Mouse (Mus musculus) right cerebral cortex, postnatal 25 days (tissue): ENCODE measurements around the gene Hamp.
"Not testable (repeated sequence)": the region's sequence is repeated elsewhere in the genome, so short reads cannot be mapped to it uniquely, and the experiment has no call there.

Experiments used
- DNase-seq: peaks from one replicate; pipeline ENCODE4 v3.0.0; 2022

The Hamp gene

DNA sequence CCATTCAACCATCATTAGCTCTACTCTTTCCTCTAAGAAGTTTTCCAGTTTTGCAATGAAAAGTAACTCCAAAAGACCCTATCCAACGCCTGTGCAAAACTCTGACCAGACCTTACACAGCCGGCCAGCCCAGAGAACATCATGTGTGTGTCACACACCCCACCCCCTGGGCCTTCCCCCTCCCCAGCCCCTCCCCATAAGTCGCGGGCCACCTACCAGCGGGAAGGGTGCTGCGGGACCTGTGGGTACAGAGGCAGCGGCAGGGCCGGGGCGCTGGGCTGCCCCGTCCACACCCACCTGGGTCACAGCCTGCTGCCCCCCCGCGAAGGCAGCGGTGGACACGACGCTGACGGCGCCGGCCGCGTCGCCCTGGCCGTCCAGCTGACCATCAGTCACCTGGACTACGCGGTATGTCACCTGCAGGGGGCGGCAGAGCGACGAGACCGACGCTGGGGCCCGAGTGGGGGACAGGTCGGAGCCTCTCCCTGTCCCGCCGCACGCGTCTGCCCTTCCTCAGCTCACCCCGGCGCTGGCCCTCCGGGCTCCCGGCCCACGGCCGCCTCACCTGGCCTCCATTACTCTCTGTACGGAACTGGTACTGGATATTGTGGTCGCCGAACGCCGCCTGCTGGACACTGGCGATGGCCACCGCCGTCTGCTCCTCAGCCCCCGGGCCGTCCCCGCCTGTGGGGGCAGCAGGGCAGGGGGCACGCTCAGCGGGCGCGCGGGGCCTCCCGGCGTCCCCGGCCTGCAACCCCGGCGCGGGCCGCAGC is 11.9 kb upstream of the Hamp start:
- peak; percentile 75 for DNase-seq

DNA sequence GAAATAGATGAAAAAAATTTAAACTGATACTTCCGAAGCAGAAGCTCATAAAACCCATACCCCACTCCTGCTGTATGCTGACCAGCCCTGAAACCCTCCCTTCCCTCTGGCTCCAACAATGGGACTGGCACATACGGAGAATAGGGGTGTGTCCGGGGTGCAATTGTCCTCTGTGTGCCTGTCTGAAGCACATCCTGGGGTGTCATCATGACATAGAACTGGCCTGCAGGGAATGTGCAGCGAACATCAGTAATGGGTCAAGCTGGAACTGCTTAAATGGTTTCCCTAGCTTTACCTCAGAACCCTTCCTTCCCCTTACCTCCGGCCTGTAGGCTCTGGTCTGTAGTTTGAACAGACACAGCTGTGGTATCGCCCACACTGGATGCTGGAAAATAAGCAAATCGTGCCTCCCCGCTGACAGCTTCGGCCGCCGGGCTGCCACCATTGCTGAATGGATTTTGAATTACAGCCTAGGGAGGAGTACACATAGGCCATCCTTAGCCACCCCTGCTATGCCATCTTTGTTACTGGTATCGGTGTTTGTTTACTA is 11.2 kb upstream of the Hamp start:
- DNase-seq: no peak

DNA sequence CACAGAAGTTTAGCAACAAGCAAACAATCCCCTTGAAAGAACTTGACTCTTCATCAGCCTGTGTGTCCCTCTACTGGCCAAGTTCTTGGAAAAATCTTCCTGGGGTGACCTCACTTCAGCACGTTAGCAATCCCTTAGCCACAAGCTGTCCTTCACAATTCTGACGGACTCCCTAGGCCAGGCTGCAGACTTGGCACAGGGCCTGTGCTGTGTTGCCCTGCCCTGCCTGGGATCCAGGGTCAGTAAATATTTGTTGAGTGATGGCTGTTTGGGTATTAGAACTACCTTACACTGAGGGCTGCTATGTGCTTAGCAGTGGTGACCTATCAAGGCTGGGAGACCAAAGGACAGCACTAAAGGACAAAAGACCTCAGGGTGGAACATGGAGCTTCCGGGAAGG is 10.2 kb upstream of the Hamp start:
- DNase-seq: no peak

DNA sequence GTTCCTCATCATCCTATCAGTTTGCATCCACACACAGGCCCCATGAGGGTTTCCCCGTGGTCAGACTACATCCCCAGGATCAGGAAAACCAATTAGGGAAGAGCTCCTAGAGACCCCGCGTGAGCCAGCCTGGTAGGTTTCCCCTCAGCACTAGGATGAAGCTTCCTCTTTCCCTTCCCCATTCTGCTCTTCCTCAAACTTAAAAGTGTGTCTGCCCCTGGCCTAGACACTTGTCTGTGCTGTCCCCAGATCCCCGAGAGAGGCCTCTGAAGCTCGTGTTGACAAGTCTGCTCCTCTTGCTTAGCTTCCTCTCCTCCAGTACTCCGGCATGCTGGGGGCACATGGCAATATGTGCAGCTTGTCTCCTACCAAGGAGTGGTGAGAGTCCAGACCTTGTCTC is 9.6 kb upstream of the Hamp start:
- no peak for DNase-seq

DNA sequence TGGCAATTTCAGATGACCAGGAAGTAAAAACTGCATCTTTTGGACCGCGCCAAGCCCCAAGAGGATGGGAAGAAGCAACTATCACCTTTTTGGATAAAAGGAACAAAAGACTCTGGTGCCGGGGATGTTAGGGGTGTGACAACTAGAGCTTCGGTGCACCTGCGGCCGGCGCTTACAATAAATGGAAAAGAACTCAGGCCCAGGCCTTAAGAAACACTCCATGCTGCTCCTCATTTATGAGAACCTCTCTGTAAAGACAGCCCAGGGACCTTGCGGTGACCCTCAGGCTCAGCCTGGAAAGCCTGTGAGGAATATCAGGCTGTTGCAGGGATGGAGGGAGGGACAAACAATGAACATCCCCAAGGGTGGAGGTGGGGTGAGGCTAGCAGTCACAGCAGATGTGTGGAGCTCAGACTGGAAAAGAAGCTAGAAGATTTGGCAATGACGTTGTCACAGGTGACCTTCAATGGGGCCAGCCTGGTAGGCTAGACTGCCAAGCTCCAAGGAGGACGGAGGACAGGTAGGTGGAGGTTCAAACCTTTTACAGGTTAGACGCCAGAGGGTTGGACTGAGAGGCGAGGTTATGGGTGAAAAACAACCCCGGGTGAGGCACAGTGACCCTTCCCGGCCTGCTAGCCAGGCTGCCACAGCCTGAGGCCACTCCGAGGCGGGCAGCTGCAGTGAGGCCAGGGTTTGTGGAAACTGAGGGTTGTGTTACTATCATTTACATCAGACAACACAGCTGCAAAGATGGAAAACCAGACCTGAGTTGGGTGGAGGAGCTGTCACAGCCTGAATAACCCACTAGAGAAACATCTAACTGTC is 8.8 kb upstream of the Hamp start:
- no peak for DNase-seq

DNA sequence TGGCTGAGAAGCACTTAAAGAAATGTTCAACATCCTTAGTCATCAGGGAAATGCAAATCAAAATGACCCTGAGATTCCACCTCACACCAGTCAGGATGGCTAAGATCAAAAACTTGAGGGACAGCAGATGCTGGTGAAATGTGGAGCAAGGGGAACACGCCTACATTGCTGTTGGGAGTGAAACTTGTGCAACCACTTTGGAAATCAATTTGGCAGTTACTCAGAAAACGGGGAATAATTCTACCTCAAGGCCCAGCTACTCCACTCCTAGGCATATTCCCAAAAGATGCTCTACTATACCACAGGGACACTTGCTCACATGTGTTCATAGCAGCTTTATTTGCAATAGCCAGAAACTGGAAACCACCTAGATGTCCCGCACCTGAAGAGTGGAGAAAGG is 6.1 kb upstream of the Hamp start:
- DNase-seq: not testable (repeated sequence)

DNA sequence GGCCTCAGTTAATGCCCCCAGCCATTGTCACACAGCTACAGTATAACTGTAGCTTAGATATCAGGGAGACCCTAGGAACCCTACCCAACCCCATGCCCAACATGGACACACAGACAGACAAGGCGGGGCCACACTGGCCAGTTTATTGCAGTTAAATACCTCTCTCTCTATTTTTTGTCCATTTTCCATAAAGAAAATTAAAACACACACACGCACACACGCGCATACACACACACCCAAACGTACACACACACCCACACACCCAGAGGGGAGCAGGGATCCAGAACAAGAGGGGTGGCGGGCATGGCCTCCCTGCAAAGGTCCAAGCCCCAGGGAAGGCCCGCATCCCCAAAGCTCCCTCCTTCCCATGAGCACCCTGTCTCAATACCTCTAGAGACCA is 2.0 kb upstream of the Hamp start:
- no peak for DNase-seq

DNA sequence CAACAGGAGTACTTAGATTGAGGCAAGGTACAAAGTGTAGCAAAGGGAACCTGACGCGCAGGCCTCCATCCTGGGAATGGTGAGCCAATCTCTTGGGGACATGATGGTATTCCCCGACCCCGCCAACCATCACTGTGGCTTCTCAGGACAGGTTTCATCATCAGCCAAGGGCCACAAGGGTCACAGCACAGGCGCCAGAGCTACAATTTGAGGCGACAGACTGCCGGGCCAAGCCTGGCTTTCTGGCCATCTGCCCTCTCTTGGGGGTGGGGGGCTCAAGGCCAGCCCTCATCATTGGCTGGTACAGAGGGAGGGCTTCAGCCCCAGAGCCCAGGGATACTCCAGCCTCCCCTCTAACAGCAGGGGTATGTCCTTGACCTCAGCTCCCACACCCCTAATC is 1.6 kb upstream of the Hamp start:
- not testable (repeated sequence) for DNase-seq

DNA sequence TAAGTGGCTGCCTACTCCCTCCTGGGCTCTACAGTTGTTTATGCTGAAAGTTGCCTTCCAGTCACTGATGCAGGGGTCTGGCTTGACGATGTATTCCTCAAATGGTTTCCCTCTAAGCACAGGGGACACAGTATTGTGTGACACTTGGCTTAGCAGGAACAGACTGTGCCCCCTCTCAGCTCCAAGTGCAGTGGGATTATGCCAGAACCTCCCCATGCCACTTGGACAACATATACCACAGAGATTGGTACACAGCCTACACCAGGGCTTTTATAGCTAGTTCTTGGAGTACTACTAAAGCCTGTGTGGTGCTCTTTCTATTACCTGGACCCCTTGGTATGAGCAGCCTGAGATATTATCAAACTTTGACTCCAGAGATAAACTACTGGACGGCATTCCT is 874 bp upstream of the Hamp start:
- not testable (repeated sequence) for DNase-seq

DNA sequence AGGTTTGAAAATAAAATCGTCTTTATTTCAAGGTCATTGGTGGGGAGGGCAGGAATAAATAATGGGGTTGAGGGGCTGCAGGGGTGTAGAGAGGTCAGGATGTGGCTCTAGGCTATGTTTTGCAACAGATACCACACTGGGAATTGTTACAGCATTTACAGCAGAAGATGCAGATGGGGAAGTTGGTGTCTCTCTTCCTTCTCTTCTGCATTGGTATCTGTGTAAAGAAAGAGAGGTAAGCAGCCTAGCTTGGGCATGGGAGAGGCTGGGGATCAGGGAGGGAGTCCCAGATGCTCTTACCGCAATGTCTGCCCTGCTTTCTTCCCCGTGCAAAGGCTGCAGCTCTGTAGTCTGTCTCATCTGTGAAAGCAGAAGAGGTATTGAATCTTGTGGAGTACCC is 1.5 kb downstream of the Hamp start:
- DNase-seq: not testable (repeated sequence)

DNA sequence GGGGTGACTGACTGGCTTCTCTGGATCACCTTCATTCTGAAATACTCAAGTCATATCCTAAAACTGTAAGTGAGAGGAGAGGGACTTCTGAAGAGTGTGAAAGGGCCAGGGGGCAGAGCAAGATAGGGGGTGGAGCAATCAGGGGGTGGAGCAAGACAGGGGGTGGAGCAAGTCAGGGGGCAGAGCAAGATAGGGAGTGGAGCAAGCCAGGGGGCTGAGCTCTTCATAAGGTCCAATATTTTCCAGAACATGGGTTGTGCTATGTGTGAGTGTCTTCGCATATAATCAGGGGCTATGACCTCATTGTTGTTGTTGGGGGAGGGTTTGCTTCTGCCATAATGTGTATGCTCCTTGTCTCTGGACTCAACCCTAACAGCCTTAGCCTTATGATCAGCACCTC is 3.8 kb downstream of the Hamp start:
- DNase-seq: not testable (repeated sequence)

DNA sequence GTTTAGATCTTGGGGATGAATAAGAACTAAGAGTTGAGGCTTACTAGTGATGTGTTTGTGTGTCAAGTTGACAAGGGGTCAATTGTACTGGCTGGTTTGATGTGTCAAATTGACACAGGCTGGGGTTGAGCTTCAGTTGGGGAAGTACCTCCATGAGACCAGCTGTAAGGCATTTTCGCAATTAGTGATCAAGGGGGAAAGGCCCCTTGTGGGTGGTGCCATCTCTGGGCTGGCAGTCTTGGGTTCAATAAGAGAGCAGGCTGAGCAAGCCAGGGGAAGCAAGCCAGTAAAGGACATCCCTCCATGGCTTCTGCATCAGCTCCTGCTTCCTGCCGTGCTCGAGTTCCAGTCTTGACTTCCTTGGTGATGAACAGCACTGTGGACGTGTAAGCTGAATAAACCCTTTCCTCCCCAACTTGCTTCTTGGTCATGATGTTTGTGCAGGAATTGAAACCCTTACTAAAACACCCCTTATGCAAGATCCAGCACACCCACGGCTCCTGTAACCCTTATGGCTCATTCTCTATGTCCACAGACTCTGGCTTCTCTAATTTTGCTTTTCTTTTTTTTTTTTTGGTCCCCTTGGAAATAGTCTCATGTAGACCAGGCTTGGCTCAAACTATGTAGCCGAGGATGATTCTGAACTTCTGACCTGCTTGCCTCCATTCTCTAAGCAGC is 8.3 kb downstream of the Hamp start:
- DNase-seq: not testable (repeated sequence)

DNA sequence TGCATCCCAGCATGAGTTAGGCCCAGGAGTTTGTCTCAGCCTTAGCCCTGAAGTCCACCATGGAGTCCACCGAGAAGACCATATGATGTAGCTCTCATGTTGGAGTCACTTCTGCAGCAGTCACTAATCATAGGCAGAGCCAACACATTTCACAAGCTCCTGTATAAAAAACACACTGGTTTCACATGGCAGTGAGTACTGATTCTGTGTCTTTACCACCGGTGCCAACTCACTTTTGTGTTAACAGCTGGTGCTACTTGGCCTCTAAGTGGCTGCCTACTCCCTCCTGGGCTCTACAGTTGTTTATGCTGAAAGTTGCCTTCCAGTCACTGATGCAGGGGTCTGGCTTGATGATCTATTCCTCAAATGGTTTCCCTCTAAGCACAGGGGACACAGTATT is 19.3 kb downstream of the Hamp start, which contains the start of gene Hamp2:
TSS of gene Hamp2 (minus strand) at position 101 of the 400 bp plus-strand sequence.
- not testable (repeated sequence) for DNase-seq

DNA sequence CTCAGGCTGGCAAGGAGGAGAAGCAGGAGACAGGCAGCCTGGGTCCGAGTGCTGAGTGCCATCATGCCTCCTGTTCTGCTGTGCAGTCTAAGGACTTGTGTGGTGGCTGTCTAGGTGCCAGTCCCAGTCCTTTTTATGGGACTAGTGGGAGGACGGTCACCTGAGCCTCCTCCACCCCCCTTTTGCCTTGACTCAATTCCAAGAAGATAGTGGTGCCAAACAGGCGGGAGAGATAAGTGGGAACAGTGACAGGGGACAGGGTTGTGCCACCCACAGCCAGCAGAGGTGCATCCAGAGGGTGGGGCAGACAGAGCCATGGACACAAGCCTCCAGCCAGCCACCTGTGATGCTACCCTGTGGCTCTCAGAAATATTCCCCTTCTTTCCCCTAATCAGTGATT is 19.8 kb downstream of the Hamp start:
- DNase-seq: no peak

DNA sequence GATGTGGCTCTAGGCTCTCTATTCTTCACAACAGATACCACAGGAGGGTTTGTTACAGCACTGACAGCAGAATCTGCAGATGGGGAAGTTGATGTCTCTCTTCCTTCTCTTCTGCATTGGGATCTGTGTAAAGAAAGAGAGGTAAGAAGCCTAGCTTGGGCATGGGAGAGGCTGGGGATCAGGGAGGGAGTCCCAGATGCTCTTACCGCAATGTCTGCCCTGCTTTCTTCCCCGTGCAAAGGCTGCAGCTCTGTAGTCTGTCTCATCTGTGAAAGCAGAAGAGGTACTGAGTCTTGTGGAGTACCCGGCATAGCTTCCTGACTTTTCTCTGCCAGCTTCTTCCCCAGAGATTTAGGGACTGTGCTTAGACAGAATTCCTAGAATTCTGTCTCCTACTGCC is 21.3 kb downstream of the Hamp start:
- not testable (repeated sequence) for DNase-seq

DNA sequence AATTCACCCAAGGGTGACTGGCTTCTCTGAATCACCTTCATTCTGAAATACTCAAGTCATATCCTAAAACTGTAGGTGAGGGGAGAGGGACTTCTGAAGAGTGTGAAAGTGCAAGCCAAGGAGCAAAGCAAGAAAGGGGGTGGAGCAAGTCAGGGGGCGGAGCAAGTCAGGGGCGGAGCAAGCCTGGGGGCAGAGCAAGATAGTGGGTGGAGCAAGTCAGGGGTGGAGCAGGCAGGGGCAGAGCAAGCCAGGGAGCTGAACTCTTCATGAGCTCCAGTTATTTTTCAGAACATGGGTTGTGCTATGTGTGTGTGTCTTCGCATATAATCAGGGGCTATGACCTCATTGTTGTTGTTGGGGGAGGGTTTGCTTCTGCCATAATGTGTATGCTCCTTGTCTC is 23.6 kb downstream of the Hamp start:
- no peak for DNase-seq

DNA sequence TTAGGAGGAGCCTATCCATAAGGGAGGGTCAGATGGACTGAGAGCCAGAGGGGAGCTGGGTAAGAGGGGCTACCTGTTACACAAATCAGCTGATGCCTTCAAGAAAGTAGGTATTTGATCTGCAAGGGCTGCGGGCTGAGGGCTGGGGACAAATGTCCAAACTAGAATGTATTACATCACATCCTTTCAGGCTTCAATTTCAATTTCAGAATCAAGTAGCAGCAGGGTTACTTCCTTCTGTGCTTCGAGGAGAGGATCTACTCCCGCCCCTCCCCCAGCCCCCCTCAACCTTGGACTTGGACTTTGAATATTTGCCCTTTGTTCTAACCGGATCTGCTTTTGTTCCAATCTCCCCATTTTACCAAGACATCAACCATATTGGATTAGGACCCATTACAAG is 26.6 kb downstream of the Hamp start:
- no peak for DNase-seq

DNA sequence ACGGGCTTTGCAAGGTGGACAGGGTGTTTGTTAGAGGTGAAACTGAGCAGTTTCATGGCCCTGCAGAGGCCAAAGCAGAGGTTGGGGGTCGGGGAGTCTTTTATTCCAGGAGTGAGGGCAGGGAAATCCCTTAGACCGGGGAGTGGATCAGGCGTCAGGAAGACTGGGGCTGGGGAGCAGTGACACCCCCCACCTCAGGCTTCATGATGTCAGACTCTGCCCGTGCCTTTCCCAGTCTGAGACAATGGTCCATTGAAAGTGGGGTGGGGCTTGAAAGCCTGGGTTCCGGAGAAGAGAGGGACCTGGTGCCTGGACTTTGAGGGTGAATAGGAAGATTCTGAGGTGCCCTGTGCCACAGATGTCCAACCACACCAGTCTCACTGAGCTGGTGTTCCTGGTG is 27.1 kb downstream of the Hamp start:
- no peak for DNase-seq

DNA sequence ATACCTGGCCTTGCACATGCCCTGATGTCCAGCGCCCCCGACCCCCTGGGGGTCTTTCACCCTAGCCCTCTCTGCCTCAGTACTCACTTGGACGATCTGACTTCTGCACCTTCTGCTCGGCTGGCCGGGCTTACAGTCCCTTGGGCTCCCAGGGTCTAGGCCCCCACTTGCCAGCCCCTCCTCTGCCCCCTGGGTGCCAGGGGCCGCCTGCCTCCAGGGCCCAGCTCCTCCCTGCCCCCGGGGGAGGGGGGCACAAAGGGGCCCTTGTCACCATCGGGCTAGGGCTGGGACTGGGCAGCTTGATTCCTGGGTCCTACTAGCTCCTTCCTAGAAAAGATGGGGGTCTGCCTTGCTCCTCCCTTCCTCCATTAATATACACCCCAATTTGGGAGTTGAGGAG is 29.1 kb downstream of the Hamp start, which contains the start of gene Mag:
TSS of gene Mag (minus strand) at position 142 of the 400 bp plus-strand sequence.
- DNase-seq: no peak

DNA sequence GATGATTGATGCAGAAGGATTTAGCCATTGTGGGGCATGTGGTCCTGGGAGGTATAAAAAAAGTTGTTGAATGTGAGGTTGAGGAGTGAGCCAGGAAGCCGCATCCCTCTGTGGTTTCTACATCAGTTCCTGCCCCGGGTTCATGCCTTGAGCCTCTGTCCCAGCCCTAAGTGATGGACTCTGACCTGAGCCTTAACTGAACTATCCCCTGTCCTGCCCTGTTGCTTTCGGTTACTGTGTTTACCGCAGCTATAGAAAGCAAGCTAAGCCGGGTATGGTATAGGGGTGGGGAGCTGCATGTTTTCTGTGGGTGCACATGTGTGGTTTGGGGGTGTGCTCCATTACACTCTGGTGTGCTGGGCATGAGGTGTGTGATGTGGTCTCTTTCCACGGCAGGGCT is 34.1 kb downstream of the Hamp start:
- DNase-seq: no peak

DNA sequence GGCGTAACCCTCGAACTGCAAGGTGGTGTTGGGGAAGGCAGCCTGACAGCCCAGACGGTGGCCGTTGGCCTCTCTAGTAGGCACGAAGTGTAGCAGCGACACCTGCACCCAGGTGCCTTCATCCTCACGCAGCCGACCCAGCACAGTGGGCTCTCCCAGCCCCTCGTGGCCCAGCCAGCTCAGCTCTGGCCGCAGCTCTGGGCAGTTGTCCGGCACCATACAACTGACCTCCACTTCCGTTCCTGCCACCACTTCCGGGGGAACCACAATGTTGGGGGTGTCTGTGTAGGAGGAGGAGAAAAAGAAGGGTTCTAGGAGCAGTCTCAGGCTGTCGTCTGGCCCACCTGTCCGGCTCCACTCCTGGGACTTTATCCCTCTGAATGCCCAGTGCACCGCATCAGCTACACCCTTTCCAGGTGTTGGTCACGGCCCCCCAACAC is 34.8 kb downstream of the Hamp start:
- no peak for DNase-seq

DNA sequence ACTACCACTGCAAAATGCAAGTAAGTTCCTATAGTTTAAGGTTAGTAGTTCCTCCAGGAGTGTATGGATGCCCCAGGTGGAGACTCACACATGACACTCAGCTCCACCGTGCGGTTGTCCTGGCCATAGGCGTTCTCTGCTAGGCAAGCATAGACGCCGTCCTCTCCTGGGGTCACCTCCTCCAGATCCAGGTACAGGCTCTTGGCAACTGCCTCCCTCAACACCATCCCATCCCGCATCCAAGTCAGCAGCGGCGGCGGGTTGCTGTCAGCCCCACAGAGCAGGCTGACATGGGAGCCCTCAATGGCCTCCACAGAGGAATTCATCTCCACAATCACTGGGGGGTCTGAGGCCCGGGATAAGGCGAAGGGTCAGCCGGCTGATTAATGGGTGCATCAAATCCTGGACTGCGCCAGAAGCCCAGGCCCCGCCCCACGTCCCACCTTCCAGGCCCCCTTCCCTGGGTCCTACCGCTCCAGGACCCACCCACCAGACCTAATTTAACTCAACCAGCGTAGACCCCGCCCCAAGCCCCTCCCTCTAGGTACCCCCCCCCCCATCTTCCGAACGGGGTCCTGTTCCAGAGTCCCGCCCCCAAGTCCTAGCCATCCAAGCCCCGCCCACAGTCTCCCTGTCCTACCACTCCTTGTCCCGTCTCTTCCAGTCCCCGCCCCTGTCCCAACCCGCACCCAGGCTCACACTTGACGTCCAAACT is 35.4 kb downstream of the Hamp start:
- DNase-seq: no peak

DNA sequence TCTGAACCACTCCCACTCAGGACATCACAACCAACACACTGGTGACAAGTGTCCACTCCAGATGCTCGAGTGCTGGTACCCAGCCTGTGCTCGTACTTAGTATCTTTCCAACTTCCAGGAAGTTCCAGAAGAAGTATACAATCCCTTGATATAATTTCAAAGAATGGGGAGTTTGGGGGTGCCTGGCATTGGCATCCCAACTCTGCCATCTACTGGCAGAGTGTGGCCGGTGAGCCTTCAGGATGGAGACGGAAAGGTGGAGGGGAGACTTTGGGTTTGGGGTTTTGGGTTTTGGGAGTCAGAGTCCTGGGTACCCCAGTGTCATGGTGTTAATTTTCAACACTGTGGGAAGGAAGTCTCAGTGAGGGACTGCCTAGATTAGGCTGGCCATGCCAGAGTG is 39.8 kb downstream of the Hamp start:
- peak; percentile 16 for DNase-seq
